Mouse (Mus musculus) myocyte (in vitro differentiated cells): ENCODE measurements at regions not wholly inside any gene's neighbourhood (a gene's known extent, or its start where the extent isn't known, plus 50 kb on each side); places are given as distances from the start of the nearest gene placed in this dataset.

Source experiments
- H3K27me3 ChIP-seq: one replicate; pipeline ENCODE4 v1.6.1; 2011; ENCODE audit not compliant: control insufficient read depth, insufficient read depth, insufficient read length
- H3K36me3 ChIP-seq: one replicate; pipeline ENCODE4 v1.6.1; 2011; ENCODE audit not compliant: control insufficient read depth, insufficient read depth
- H3K4me2 ChIP-seq: one replicate; pipeline ENCODE4 v1.6.1; 2011; ENCODE audit warnings: low read depth, control low read depth
- H3K4me3 ChIP-seq: one replicate; pipeline ENCODE4 v1.5.1; 2011; ENCODE audit warnings: mild to moderate bottlenecking, control low read depth, moderate library complexity
- H3K79me2 ChIP-seq: one replicate; pipeline ENCODE4 v1.6.1; 2011; ENCODE audit not compliant: control insufficient read depth, insufficient read depth
- H3ac ChIP-seq: one replicate; pipeline ENCODE4 v1.6.1; 2011; ENCODE audit not compliant: control insufficient read depth, insufficient read length
- CEBPB ChIP-seq: IDR thresholded peaks from 2 replicates; pipeline ENCODE4 v1.6.1; 2011; ENCODE audit warnings: mild to moderate bottlenecking, moderate library complexity; ENCODE audit not compliant: poor library complexity, insufficient read depth, severe bottlenecking
- E2F4 ChIP-seq: IDR thresholded peaks from one replicate; pipeline ENCODE4 v1.6.1; 2011; ENCODE audit warnings: mild to moderate bottlenecking, control low read depth, moderate library complexity; ENCODE audit not compliant: insufficient read depth
- MAX ChIP-seq: IDR thresholded peaks from one replicate; pipeline ENCODE4 v1.6.1; 2011; ENCODE audit warnings: low read depth, mild to moderate bottlenecking, control low read depth
- MYOD1 ChIP-seq, 3 experiments: IDR thresholded peaks; one replicate each; pipeline ENCODE4 v1.6.1; 2011; ENCODE audit warnings: control low read depth in 2 of 3, low read depth in 2 of 3, mild to moderate bottlenecking in 2 of 3, moderate library complexity in 1 of 3; ENCODE audit not compliant: insufficient read length in 2 of 3, control insufficient read depth in 1 of 3
- MYOG ChIP-seq, 3 experiments: IDR thresholded peaks; one replicate each; pipeline ENCODE4 v1.6.1; 2011; ENCODE audit warnings: control low read depth in 2 of 3, low read depth in 2 of 3, mild to moderate bottlenecking in 2 of 3; ENCODE audit not compliant: insufficient read length in 2 of 3, control insufficient read depth in 1 of 3, insufficient read depth in 1 of 3
- POLR2A ChIP-seq: IDR thresholded peaks from one replicate; pipeline ENCODE4 v1.6.1; 2011; ENCODE audit warnings: low read depth, mild to moderate bottlenecking, control low read depth, moderate library complexity; ENCODE audit not compliant: insufficient read length
- POLR2AphosphoS2 ChIP-seq: IDR thresholded peaks from one replicate; pipeline ENCODE4 v1.6.1; 2011; ENCODE audit warnings: low read depth, control low read depth; ENCODE audit not compliant: insufficient read length
- REST ChIP-seq: IDR thresholded peaks from one replicate; pipeline ENCODE4 v1.6.1; 2011; ENCODE audit warnings: mild to moderate bottlenecking, control low read depth, moderate library complexity; ENCODE audit not compliant: insufficient read depth, insufficient read length
- SRF ChIP-seq: IDR thresholded peaks from one replicate; pipeline ENCODE4 v1.6.1; 2011; ENCODE audit warnings: low read depth; ENCODE audit not compliant: control insufficient read depth, insufficient read length
- TCF12 ChIP-seq: IDR thresholded peaks from one replicate; pipeline ENCODE4 v1.6.1; 2011; ENCODE audit warnings: mild to moderate bottlenecking, control low read depth; ENCODE audit not compliant: poor library complexity, insufficient read depth, severe bottlenecking
- TCF3 ChIP-seq: IDR thresholded peaks from one replicate; pipeline ENCODE4 v1.6.1; 2011; ENCODE audit warnings: low read depth, control low read depth; ENCODE audit not compliant: insufficient read length
- USF1 ChIP-seq: IDR thresholded peaks from one replicate; pipeline ENCODE4 v1.6.1; 2011; ENCODE audit warnings: low read depth, mild to moderate bottlenecking, control low read depth, moderate library complexity

GRCm38 (mm10) chr1:121168651-121169050 lies 163.7 kb downstream of the Insig2 start:
- H3K27me3 ChIP-seq, result no peaks in the 10 kb centered on the region
- no peaks in the 10 kb centered on the region for H3K79me2 ChIP-seq
- H3K4me3 ChIP-seq, result no peak overlapping the region
- no peak for TF ChIP-seq MAX
- TF ChIP-seq SRF, result no peak
- no peak for TF ChIP-seq USF1
- TF ChIP-seq CEBPB, result no peak
- no peak for TF ChIP-seq MYOD1 (IDR thresholded peaks at IDR 0.05; ENCODE audit: control insufficient read depth in 1 of 3, insufficient read length in 2 of 3, low read depth in 2 of 3)
- TF ChIP-seq TCF12, result no peak
- TF ChIP-seq POLR2A, result no peak
- no peak for TF ChIP-seq MYOG (IDR thresholded peaks at IDR 0.05; ENCODE audit: control insufficient read depth in 1 of 3, insufficient read depth in 1 of 3, insufficient read length in 2 of 3, low read depth in 2 of 3)
- no peak for TF ChIP-seq REST
- no peak for TF ChIP-seq POLR2AphosphoS2
- TF ChIP-seq E2F4, result no peak
- no peak overlapping the region for H3ac ChIP-seq
- no peak overlapping the region for H3K4me2 ChIP-seq
- H3K36me3 ChIP-seq, result no peaks in the 10 kb centered on the region

- no peaks in the 10 kb centered on the region for H3K36me3 ChIP-seq
- H3K27me3 ChIP-seq, result no peaks in the 10 kb centered on the region
Observed at GRCm38 (mm10) chr1:121176541-121176940, 155.8 kb downstream of the Insig2 start.

GRCm38 (mm10) chr1:121177136-121177907 lies 155.1 kb downstream of the Insig2 start:
- TF ChIP-seq MYOD1 (IDR thresholded peaks at IDR 0.05; ENCODE audit: control insufficient read depth in 1 of 3, insufficient read length in 2 of 3, low read depth in 2 of 3) (no peak), POLR2A (no peak), POLR2AphosphoS2 (no peak), TCF12 (no peak), SRF (no peak), E2F4 (no peak), CEBPB (no peak), USF1 (no peak), REST (no peak), MAX (no peak), TCF3 (no peak), MYOG (IDR thresholded peaks at IDR 0.05; ENCODE audit: control insufficient read depth in 1 of 3, insufficient read depth in 1 of 3, insufficient read length in 2 of 3, low read depth in 2 of 3) (no peak)
- Histone ChIP-seq H3K27me3 (no peaks in the 10 kb centered on the region), H3ac (no peak overlapping the region), H3K4me3 (no peak overlapping the region), H3K4me2 (no peak overlapping the region), H3K79me2 (no peaks in the 10 kb centered on the region), H3K36me3 (no peaks in the 10 kb centered on the region)

More at GRCm38 (mm10) chr1:121176541-121176940, 155.8 kb downstream of the Insig2 start:
- Histone ChIP-seq H3K79me2 (no peaks in the 10 kb centered on the region), H3K4me3 (no peak overlapping the region), H3ac (no peak overlapping the region), H3K4me2 (no peak overlapping the region)
- no peak for TF ChIP-seq POLR2AphosphoS2
- TF ChIP-seq MYOG (IDR thresholded peaks at IDR 0.05; ENCODE audit: control insufficient read depth in 1 of 3, insufficient read depth in 1 of 3, insufficient read length in 2 of 3, low read depth in 2 of 3), result no peak
- no peak for TF ChIP-seq MAX
- TF ChIP-seq REST, result no peak
- no peak for TF ChIP-seq SRF
- TF ChIP-seq E2F4, result no peak
- no peak for TF ChIP-seq CEBPB
- TF ChIP-seq MYOD1 (IDR thresholded peaks at IDR 0.05; ENCODE audit: control insufficient read depth in 1 of 3, insufficient read length in 2 of 3, low read depth in 2 of 3), result no peak
- no peak for TF ChIP-seq USF1
- TF ChIP-seq TCF3, result no peak
- no peak for TF ChIP-seq POLR2A
- no peak for TF ChIP-seq TCF12

DNA sequence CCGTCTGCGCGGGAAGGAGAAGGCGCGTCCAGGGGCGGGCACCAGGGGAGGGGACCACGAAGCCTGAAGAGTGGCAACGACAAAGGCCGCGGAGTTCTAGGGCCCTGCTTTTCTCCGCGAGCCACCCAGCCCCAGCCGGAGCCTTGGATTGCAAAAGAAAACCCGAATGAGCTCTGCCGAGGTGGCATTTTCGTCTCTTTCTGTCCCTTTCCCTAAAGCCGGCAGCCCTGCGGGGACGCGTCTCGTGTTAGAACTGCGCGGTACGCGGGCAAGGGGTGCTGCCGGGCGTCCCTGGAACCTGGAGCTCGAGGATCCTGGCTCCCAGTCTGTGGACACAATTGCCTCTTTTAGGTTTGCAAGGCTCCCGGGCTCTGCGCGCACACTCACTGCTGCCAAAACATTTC lies 154.5 kb downstream of the Insig2 start:
- no peak for TF ChIP-seq SRF
- no peak for TF ChIP-seq MYOD1 (IDR thresholded peaks at IDR 0.05; ENCODE audit: control insufficient read depth in 1 of 3, insufficient read length in 2 of 3, low read depth in 2 of 3)
- TF ChIP-seq E2F4, result no peak
- no peak for TF ChIP-seq MYOG (IDR thresholded peaks at IDR 0.05; ENCODE audit: control insufficient read depth in 1 of 3, insufficient read depth in 1 of 3, insufficient read length in 2 of 3, low read depth in 2 of 3)
- no peak for TF ChIP-seq TCF12
- TF ChIP-seq REST, result no peak
- TF ChIP-seq TCF3, result no peak
- TF ChIP-seq CEBPB, result no peak
- no peak for TF ChIP-seq USF1
- no peak for TF ChIP-seq MAX
- TF ChIP-seq POLR2A, result no peak
- TF ChIP-seq POLR2AphosphoS2, result no peak
- no peak overlapping the region for H3K4me2 ChIP-seq
- no peak overlapping the region for H3ac ChIP-seq
- H3K27me3 ChIP-seq, result no peaks in the 10 kb centered on the region
- no peaks in the 10 kb centered on the region for H3K36me3 ChIP-seq
- no peaks in the 10 kb centered on the region for H3K79me2 ChIP-seq
- no peak overlapping the region for H3K4me3 ChIP-seq
